Mouse (Mus musculus) embryonic facial prominence, embryonic 13.5 days (tissue): ENCODE measurements at regions not wholly inside any gene's neighbourhood (a gene's known extent, or its start where the extent isn't known, plus 50 kb on each side); places are given as distances from the start of the nearest gene placed in this dataset.
"Not testable (repeated sequence)": the region's sequence is repeated elsewhere in the genome, so short reads cannot be mapped to it uniquely, and the experiment has no call there.

Experiments
- ATAC-seq: fragments of 200-750 bp; cut with Nextera tagmentation; 2 replicates; pipeline ENCODE4 v1.8.0; 2017; ENCODE audit warnings: low read depth; ENCODE audit not compliant: insufficient number of reproducible peaks, insufficient read depth, low FRiP score, low TSS enrichment
- H3K27ac ChIP-seq: fragments of 300-500 bp; sonication (generic); 2 replicates; pipeline ENCODE4 v1.5.1; 2015; ENCODE audit warnings: moderate library complexity, mild to moderate bottlenecking, inconsistent platforms
- H3K27me3 ChIP-seq: fragments of 300-500 bp; sonication (generic); 2 replicates; pipeline ENCODE4 v1.6.1; 2015; ENCODE audit warnings: mild to moderate bottlenecking, inconsistent platforms
- H3K36me3 ChIP-seq: fragments of 300-500 bp; sonication (generic); 2 replicates; pipeline ENCODE4 v1.6.1; 2015; ENCODE audit warnings: mild to moderate bottlenecking, inconsistent platforms
- H3K4me1 ChIP-seq: fragments of 300-500 bp; sonication (generic); 2 replicates; pipeline ENCODE4 v1.6.1; 2015; ENCODE audit warnings: inconsistent platforms
- H3K4me2 ChIP-seq: fragments of 300-500 bp; sonication (generic); 2 replicates; pipeline ENCODE4 v1.6.1; 2015; ENCODE audit warnings: moderate library complexity, mild to moderate bottlenecking, inconsistent platforms
- H3K4me3 ChIP-seq: fragments of 300-500 bp; sonication (generic); 2 replicates; pipeline ENCODE4 v1.5.1; 2015; ENCODE audit warnings: mild to moderate bottlenecking, inconsistent platforms
- H3K9ac ChIP-seq: fragments of 300-500 bp; sonication (generic); 2 replicates; pipeline ENCODE4 v1.6.1; 2015; ENCODE audit warnings: mild to moderate bottlenecking, inconsistent platforms
- H3K9me3 ChIP-seq: fragments of 300-500 bp; sonication (generic); 2 replicates; pipeline ENCODE4 v1.6.1; 2016; ENCODE audit warnings: inconsistent platforms
- WGBS: fragments of 180-500 bp; shearing (Covaris S2); methylation state at CpG from one replicate; pipeline ENCODE4 v1.1.7; 2015; ENCODE audit warnings: mixed read lengths; 5-methylcytosine and 5-hydroxymethylcytosine counted together

- no peak for ATAC-seq
- Histone ChIP-seq H3K4me3 (no peak overlapping the region), H3K36me3 (no peaks in the 10 kb centered on the region), H3K4me2 (no peak overlapping the region), H3K9me3 (no peaks in the 10 kb centered on the region), H3K27ac (no peak overlapping the region), H3K27me3 (no peaks in the 10 kb centered on the region), H3K4me1 (no peaks in the 10 kb centered on the region), H3K9ac (no peak overlapping the region)
- WGBS = 51% methylated on average over 5 of the region's 5 CpGs
These were observed 620.3 kb upstream of the Map3k7 start for GRCm38 (mm10) chr4:31343312-31344248.

DNA sequence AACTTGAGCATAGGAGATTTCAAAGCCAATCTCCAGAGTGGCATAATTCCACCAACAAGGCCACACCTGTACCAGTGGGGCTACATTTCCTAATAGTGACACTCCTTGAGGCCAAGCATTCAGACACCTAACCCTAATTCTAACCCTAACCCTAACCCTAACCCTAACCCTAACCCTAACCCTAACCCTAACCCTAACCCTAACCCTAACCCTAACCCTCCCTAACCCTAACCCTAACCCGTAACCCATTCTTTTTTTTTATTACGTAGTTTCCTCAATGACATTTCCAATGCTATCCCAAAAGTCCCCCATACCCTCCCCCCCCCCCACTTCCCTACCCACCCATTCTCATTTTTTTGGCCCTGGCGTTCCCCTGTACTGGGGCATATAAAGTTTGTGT, 609.9 kb upstream of the Map3k7 start:
- H3K9ac ChIP-seq, H3K4me3 ChIP-seq, H3K4me1 ChIP-seq, ATAC-seq, H3K4me2 ChIP-seq, H3K27me3 ChIP-seq, H3K9me3 ChIP-seq, H3K27ac ChIP-seq, H3K36me3 ChIP-seq: not testable (repeated sequence)
- WGBS = 93% methylated on average over 3 of the region's 3 CpGs

GRCm38 (mm10) chr4:31354953-31355352, 608.9 kb upstream of the Map3k7 start:
- H3K36me3 ChIP-seq = no peaks in the 10 kb centered on the region
- H3K27ac ChIP-seq = no peak overlapping the region
- no peaks in the 10 kb centered on the region for H3K4me1 ChIP-seq
- ATAC-seq = no peak
- no peaks in the 10 kb centered on the region for H3K9me3 ChIP-seq
- H3K27me3 ChIP-seq = no peaks in the 10 kb centered on the region
- 83% methylated on average over 2 of the region's 2 CpGs for WGBS
- no peak overlapping the region for H3K4me2 ChIP-seq
- no peak overlapping the region for H3K4me3 ChIP-seq
- no peak overlapping the region for H3K9ac ChIP-seq

DNA sequence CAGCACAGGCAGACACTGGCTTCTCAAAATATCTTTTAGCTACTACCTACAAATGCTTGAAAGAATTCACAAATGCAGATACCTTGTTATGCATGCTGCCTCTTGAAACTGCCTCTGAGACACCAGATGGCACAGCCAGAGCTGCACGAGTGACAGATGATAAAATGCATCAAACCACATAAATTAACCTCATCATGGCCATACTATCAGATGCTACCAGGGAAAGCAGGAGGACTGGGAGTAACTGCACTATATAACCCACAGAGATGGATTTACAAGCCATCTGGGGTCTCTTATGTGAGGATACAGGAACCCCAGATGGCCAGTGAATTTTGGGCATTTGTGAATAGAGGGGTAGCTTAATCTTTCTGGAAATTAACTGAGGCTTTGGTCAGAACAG, 597.7 kb upstream of the Map3k7 start:
- Histone ChIP-seq H3K27ac (no peak overlapping the region), H3K4me3 (no peak overlapping the region), H3K27me3 (no peaks in the 10 kb centered on the region), H3K4me2 (no peak overlapping the region), H3K9me3 (no peaks in the 10 kb centered on the region), H3K4me1 (no peaks in the 10 kb centered on the region), H3K9ac (no peak overlapping the region), H3K36me3 (no peaks in the 10 kb centered on the region)
- ATAC-seq = no peak
- 43% methylated on average over 1 of the region's 1 CpGs for WGBS

- no peak for ATAC-seq
- Histone ChIP-seq H3K4me1 (no peaks in the 10 kb centered on the region), H3K4me2 (no peak overlapping the region), H3K36me3 (no peaks in the 10 kb centered on the region), H3K9ac (no peak overlapping the region), H3K4me3 (no peak overlapping the region), H3K9me3 (no peaks in the 10 kb centered on the region), H3K27ac (no peak overlapping the region), H3K27me3 (no peaks in the 10 kb centered on the region)
- WGBS = 61% methylated on average over 5 of the region's 5 CpGs
These were observed 596.9 kb upstream of the Map3k7 start for GRCm38 (mm10) chr4:31367031-31367430.

- Histone ChIP-seq H3K9me3 (no peaks in the 10 kb centered on the region), H3K4me1 (no peaks in the 10 kb centered on the region), H3K9ac (no peak overlapping the region), H3K4me3 (no peak overlapping the region), H3K27ac (no peak overlapping the region), H3K36me3 (no peaks in the 10 kb centered on the region), H3K4me2 (no peak overlapping the region), H3K27me3 (no peaks in the 10 kb centered on the region)
- WGBS = 80% methylated on average over 7 of the region's 7 CpGs
- ATAC-seq = no peak
These were observed 593.8 kb upstream of the Map3k7 start for GRCm38 (mm10) chr4:31370062-31370461.

DNA sequence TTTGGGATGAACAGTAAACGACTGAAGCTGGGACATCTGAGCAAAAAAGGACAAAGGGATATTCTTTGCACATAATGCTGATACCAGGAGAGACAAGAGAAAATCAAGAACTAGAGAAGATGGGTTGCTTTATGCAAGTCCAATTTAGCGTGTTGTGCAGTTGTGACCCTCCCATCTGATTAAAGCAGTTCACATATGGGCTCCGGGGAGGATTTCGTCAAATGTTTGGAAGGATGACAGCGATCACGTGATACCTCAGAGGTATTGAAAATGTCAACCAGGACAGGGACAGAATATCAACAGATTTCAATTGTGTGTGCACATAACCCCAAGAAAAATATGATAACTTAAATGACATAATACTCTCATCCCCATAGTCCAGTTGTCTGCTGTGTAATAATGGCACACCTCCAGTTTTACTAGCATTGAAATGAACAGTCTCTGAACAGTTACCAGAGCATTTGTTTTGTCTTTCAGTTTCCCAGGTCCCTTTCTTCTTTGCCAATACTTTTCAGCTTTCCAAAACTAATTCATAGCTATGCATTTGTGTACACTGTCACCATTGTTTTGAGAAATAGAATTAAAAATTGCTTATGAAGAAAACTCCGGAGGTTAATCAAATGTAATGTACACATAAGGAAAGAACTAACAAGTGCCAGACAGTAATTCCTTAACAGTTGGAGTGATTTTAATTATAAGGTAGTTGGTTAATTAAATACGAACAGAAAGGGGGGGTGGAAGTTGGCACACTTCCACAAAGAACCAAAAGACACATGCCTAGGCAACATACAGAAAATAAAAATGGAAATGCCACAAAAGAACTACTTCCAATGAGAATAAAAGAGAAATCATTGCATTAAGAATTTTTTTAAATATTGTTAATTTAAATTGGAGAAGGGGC, 582.6 kb upstream of the Map3k7 start:
- Histone ChIP-seq H3K27me3 (no peaks in the 10 kb centered on the region), H3K4me3 (no peak overlapping the region), H3K4me1 (no peaks in the 10 kb centered on the region), H3K27ac (no peak overlapping the region), H3K4me2 (no peak overlapping the region), H3K9ac (no peak overlapping the region), H3K9me3 (no peaks in the 10 kb centered on the region), H3K36me3 (no peaks in the 10 kb centered on the region)
- 84% methylated on average over 8 of the region's 8 CpGs for WGBS
- ATAC-seq = no peak

DNA sequence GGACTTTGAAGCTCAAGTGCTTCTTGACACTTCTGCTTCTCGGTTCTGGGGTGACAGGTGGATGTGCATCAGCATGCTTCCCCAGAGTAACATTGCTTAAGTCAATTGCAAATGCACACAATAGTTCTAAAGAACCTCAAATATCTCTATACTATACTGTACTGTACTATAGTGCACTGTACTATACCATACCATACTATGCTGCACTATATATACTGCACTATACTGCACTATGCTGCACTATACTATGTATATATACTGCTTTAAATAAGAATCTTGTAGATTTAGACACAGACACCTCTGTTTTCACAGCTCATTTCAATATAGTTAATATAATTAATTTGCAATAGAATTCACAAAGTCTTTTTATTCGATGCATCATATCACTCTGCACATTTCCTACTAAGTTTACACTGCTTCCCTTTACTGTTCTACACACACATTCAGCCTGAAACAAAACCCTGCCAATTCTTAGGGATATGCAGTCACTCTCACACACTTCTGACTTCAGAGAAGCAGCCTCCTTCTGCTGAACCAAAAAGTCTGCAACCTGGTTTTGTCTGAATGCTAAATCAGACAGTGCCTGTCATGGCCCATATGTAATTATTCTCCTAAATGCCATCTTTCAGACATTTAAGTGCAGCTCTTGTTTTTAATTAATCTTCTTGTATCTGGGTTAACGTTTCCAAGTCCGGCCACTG, 570.8 kb upstream of the Map3k7 start:
- Histone ChIP-seq H3K27ac (no peak overlapping the region), H3K4me2 (no peak overlapping the region), H3K27me3 (no peaks in the 10 kb centered on the region), H3K4me1 (no peaks in the 10 kb centered on the region), H3K9ac (no peak overlapping the region), H3K9me3 (no peaks in the 10 kb centered on the region), H3K4me3 (no peak overlapping the region), H3K36me3 (no peaks in the 10 kb centered on the region)
- 80% methylated on average over 4 of the region's 4 CpGs for WGBS
- no peak for ATAC-seq

DNA sequence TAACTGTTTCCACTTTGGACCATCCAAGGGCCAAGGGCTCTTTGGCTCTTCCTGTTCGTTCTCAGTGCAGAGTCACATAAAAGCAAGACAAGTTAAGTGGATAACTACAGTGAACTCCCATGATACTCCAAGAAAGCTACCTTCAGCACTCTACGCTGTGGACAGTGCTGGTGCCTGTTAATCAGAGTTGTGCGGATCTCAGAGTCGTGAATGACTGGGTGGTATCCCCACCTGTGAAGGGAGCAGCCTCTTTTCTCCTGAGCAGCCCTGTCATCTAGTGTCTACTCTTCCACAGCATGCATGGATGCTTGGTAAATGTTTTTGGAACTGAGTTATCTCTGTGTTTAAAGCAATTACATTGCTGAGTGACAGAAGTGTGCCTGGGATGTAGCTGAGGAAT, 568.4 kb upstream of the Map3k7 start:
- no peak for ATAC-seq
- WGBS = 57% methylated on average over 4 of the region's 4 CpGs
- H3K36me3 ChIP-seq = no peaks in the 10 kb centered on the region
- H3K9me3 ChIP-seq = no peaks in the 10 kb centered on the region
- H3K27ac ChIP-seq = no peak overlapping the region
- H3K4me3 ChIP-seq = no peak overlapping the region
- H3K4me2 ChIP-seq = no peak overlapping the region
- no peaks in the 10 kb centered on the region for H3K27me3 ChIP-seq
- no peaks in the 10 kb centered on the region for H3K4me1 ChIP-seq
- H3K9ac ChIP-seq = no peak overlapping the region

GRCm38 (mm10) chr4:31403976-31404375, 559.9 kb upstream of the Map3k7 start:
- Histone ChIP-seq H3K4me1 (peaks cover 24% of the 10 kb centered on the region), H3K9me3 (no peaks in the 10 kb centered on the region), H3K9ac (no peak overlapping the region), H3K4me2 (no peak overlapping the region), H3K4me3 (no peak overlapping the region), H3K27me3 (no peaks in the 10 kb centered on the region), H3K36me3 (no peaks in the 10 kb centered on the region), H3K27ac (no peak overlapping the region)
- ATAC-seq = no peak
- WGBS = 71% methylated on average over 8 of the region's 8 CpGs

DNA sequence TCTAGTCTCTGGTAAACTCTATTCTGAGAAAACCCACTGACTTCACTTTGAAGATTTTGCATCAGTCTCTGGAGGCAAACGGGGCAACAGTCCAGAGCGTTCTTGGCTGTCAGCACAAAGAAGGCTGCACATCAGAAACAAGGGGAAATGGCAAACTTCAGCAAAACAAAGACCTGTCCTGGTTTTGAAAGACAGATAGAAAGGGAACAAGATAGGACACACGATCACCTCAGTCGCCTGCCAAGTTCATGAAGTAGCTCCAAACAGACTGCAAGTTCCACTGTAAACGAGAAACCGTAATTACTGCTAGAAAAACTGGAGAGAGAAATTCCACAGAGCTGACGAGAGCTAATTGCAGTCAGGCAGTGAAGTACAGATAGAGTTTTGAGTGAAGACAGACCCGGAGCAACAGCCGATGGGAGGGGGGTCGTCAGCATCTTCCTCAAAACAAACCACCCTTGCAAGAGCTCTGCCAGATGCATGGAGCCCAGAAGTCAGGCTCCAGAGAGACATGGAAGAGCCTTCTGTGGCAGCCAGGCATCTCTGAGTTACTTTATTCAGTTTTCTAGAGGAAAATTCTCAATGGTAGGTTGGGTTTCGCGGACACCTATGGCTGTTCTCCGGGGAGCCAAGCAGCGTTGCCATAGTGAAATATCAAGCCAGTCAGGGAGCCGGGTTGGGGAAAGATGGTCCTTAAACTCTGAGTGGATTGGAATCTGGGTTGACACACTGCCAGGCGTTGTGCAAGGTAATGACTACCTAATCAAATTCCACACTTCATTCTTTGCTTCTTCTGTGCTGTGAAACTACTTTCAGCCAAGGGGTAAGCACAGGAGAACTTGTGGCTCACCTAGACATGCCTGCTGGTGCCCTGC, 558.8 kb upstream of the Map3k7 start:
- H3K27ac ChIP-seq = peak overlapping the region; percentile 58
- H3K36me3 ChIP-seq = no peaks in the 10 kb centered on the region
- peaks cover 24% of the 10 kb centered on the region for H3K4me1 ChIP-seq
- no peaks in the 10 kb centered on the region for H3K27me3 ChIP-seq
- WGBS = 21% methylated on average over 16 of the region's 16 CpGs
- no peak overlapping the region for H3K9ac ChIP-seq
- H3K9me3 ChIP-seq = no peaks in the 10 kb centered on the region
- peak overlapping the region; percentile 52 for H3K4me2 ChIP-seq
- peak overlapping the region; percentile 21 for H3K4me3 ChIP-seq
- ATAC-seq = no peak
